Mouse (Mus musculus) megakaryocyte, embryonic 14.5 days (primary cell): ENCODE results near the gene Pla2g2d. TPM values are rescaled to one million over a fixed set of nuclear protein-coding genes. Genes with fewer than 3 reads are reported as not detected.

ENCODE experiments used
- H3K27me3 ChIP-seq: replicated peaks from 2 replicates; pipeline ENCODE3; 2012; ENCODE audit warnings: inconsistent platforms
- H3K36me3 ChIP-seq: replicated peaks from 2 replicates; pipeline ENCODE3; 2012; ENCODE audit warnings: low read length, inconsistent platforms, mixed read lengths
- H3K4me1 ChIP-seq: 2 replicates; pipeline ENCODE4 v1.6.1; 2012; ENCODE audit warnings: inconsistent platforms
- H3K4me3 ChIP-seq: replicated peaks from 2 replicates; pipeline ENCODE3; 2012; ENCODE audit warnings: moderate library complexity, mild to moderate bottlenecking, inconsistent platforms
- H3K9me3 ChIP-seq: 2 replicates; pipeline ENCODE4 v1.6.1; 2012; ENCODE audit warnings: inconsistent platforms
- FLI1 ChIP-seq: IDR thresholded peaks from 2 replicates; pipeline ENCODE4 v1.6.1; 2012; ENCODE audit warnings: low read length, inconsistent platforms, mixed read lengths
- GATA1 ChIP-seq: IDR thresholded peaks from 3 replicates; pipeline ENCODE4 v1.6.1; 2012; ENCODE audit warnings: mixed read lengths, low read length, inconsistent platforms, borderline replicate concordance
- polyA plus RNA-seq: library from polyadenylated mRNA; stranded (reverse); fragments of >175 nt; gene quantifications from 2 replicates; pipeline ENCODE4 v1.2.3, GENCODE M21; 2012; ENCODE audit warnings: low replicate concordance; ENCODE audit not compliant: insufficient read depth

Gene Pla2g2d
- polyA plus RNA-seq, 1 experiment, result not detected

GRCm38 (mm10) chr4:138796513-138797216 is 21.1 kb downstream of the Pla2g2d start:
- peaks cover 18% of the 10 kb centered on the region for H3K9me3 ChIP-seq
- TF ChIP-seq FLI1 (no peak), GATA1 (no peak)
- H3K4me1 ChIP-seq, result peaks cover 4% of the 10 kb centered on the region; the same call in 1 of the 2 replicates
- no peaks in the 10 kb centered on the region for H3K36me3 ChIP-seq
- no peak overlapping the region for H3K4me3 ChIP-seq
- peaks cover 82% of the 10 kb centered on the region for H3K27me3 ChIP-seq

GRCm38 (mm10) chr4:138797217-138797570 is 21.7 kb downstream of the Pla2g2d start:
- TF ChIP-seq FLI1, result no peak
- no peak for TF ChIP-seq GATA1
- Histone ChIP-seq H3K4me3 (no peak overlapping the region), H3K36me3 (no peaks in the 10 kb centered on the region), H3K27me3 (peaks cover 82% of the 10 kb centered on the region), H3K4me1 (peaks cover 4% of the 10 kb centered on the region; the same call in 1 of the 2 replicates), H3K9me3 (peaks cover 23% of the 10 kb centered on the region)

GRCm38 (mm10) chr4:138800134-138800744 is 24.7 kb downstream of the Pla2g2d start:
- H3K36me3 ChIP-seq, result no peaks in the 10 kb centered on the region

GRCm38 (mm10) chr4:138801631-138802030 is 26.1 kb downstream of the Pla2g2d start:
- Histone ChIP-seq H3K27me3 (peaks cover 89% of the 10 kb centered on the region), H3K4me1 (peaks cover 2% of the 10 kb centered on the region; the same call in 1 of the 2 replicates), H3K4me3 (no peak overlapping the region), H3K36me3 (no peaks in the 10 kb centered on the region), H3K9me3 (peaks cover 10% of the 10 kb centered on the region)
- no peak for TF ChIP-seq FLI1
- no peak for TF ChIP-seq GATA1

More at GRCm38 (mm10) chr4:138800134-138800744, 24.7 kb downstream of the Pla2g2d start:
- TF ChIP-seq FLI1 (no peak), GATA1 (no peak)
- H3K4me3 ChIP-seq, result no peak overlapping the region
- peaks cover 4% of the 10 kb centered on the region; the same call in 1 of the 2 replicates for H3K4me1 ChIP-seq
- H3K9me3 ChIP-seq, result peaks cover 17% of the 10 kb centered on the region
- H3K27me3 ChIP-seq, result peaks cover 88% of the 10 kb centered on the region

- peaks cover 13% of the 10 kb centered on the region for H3K4me1 ChIP-seq
These were observed 27.4 kb downstream of the Pla2g2d start for GRCm38 (mm10) chr4:138802917-138803316.

GRCm38 (mm10) chr4:138805248-138805647 is 29.7 kb downstream of the Pla2g2d start:
- peaks cover 97% of the 10 kb centered on the region for H3K27me3 ChIP-seq
- H3K4me1 ChIP-seq, result peaks cover 13% of the 10 kb centered on the region
- TF ChIP-seq GATA1 (no peak), FLI1 (no peak)
- peaks cover 10% of the 10 kb centered on the region for H3K9me3 ChIP-seq
- H3K36me3 ChIP-seq, result no peaks in the 10 kb centered on the region
- no peak overlapping the region for H3K4me3 ChIP-seq

More at GRCm38 (mm10) chr4:138802917-138803316, 27.4 kb downstream of the Pla2g2d start:
- H3K27me3 ChIP-seq, result peaks cover 91% of the 10 kb centered on the region
- H3K9me3 ChIP-seq, result peaks cover 10% of the 10 kb centered on the region
- no peak overlapping the region for H3K4me3 ChIP-seq
- TF ChIP-seq GATA1, result no peak
- H3K36me3 ChIP-seq, result no peaks in the 10 kb centered on the region

GRCm38 (mm10) chr4:138806160-138806559 is 30.6 kb downstream of the Pla2g2d start:
- Histone ChIP-seq H3K27me3 (peaks cover 95% of the 10 kb centered on the region), H3K36me3 (no peaks in the 10 kb centered on the region), H3K9me3 (peaks cover 10% of the 10 kb centered on the region), H3K4me3 (no peak overlapping the region), H3K4me1 (peaks cover 13% of the 10 kb centered on the region)
- no peak for TF ChIP-seq GATA1
- no peak for TF ChIP-seq FLI1

- TF ChIP-seq FLI1, result no peak
- TF ChIP-seq GATA1, result no peak
- peaks cover 95% of the 10 kb centered on the region for H3K27me3 ChIP-seq
- H3K36me3 ChIP-seq, result no peaks in the 10 kb centered on the region
- peaks cover 6% of the 10 kb centered on the region for H3K9me3 ChIP-seq
- no peak overlapping the region for H3K4me3 ChIP-seq
- H3K4me1 ChIP-seq, result peaks cover 13% of the 10 kb centered on the region
These were observed 31.5 kb downstream of the Pla2g2d start for GRCm38 (mm10) chr4:138806920-138807541.

GRCm38 (mm10) chr4:138816166-138816565 is 40.6 kb downstream of the Pla2g2d start:
- peaks cover 84% of the 10 kb centered on the region for H3K27me3 ChIP-seq
- H3K36me3 ChIP-seq, result no peaks in the 10 kb centered on the region
- H3K4me1 ChIP-seq, result 0 out of 2 replicates have a peak, but pooled peaks cover 3% of the 10 kb centered on the region
- H3K9me3 ChIP-seq, result peaks cover 5% of the 10 kb centered on the region; the same call in 1 of the 2 replicates
- H3K4me3 ChIP-seq, result no peak overlapping the region
- no peak for TF ChIP-seq GATA1
- TF ChIP-seq FLI1, result no peak
